Mouse (Mus musculus) intestine, embryonic 14.5 days (tissue): ENCODE results near the gene Fosl2. TPM values are rescaled to one million over a fixed set of nuclear protein-coding genes. Genes with fewer than 3 reads are reported as not detected.
"Not testable (repeated sequence)": the region's sequence is repeated elsewhere in the genome, so short reads cannot be mapped to it uniquely, and the experiment has no call there.

Experiments used
- ATAC-seq: fragments of 200-750 bp; cut with Nextera tagmentation; replicated peaks from 2 replicates; pipeline ENCODE4 v1.8.0; 2017; ENCODE audit warnings: low read depth, moderate number of reproducible peaks, moderate TSS enrichment, moderate library complexity; ENCODE audit not compliant: low FRiP score, low TSS enrichment
- DNase-seq: peaks from one replicate; pipeline ENCODE4 v3.0.0-alpha.2; 2018; ENCODE audit warnings: low spot score
- H3K27ac ChIP-seq: fragments of 300-500 bp; sonication (generic); 2 replicates; pipeline ENCODE4 v1.5.1; 2014; ENCODE audit warnings: low read depth, mild to moderate bottlenecking, control low read depth
- H3K27me3 ChIP-seq: fragments of 300-500 bp; sonication (generic); replicated peaks from 2 replicates; pipeline ENCODE4 v1.6.1; 2014; ENCODE audit warnings: low read length, control low read depth; ENCODE audit not compliant: control insufficient read depth, insufficient read depth
- H3K36me3 ChIP-seq: fragments of 300-500 bp; sonication (generic); 2 replicates; pipeline ENCODE4 v1.6.1; 2014; ENCODE audit warnings: low read length, control low read depth; ENCODE audit not compliant: control insufficient read depth, insufficient read depth
- H3K4me1 ChIP-seq: fragments of 300-500 bp; sonication (generic); replicated peaks from 2 replicates; pipeline ENCODE4 v1.6.1; 2014; ENCODE audit warnings: low read length, control low read depth, mixed read lengths; ENCODE audit not compliant: control insufficient read depth, insufficient read depth
- H3K4me2 ChIP-seq: fragments of 300-500 bp; sonication (generic); 2 replicates; pipeline ENCODE4 v1.6.1; 2014; ENCODE audit warnings: low read length
- H3K4me3 ChIP-seq: fragments of 300-500 bp; sonication (generic); 2 replicates; pipeline ENCODE4 v1.5.1; 2014; ENCODE audit warnings: low read depth, low read length, control low read depth, mixed read lengths
- H3K9ac ChIP-seq: fragments of 300-500 bp; sonication (generic); 2 replicates; pipeline ENCODE4 v1.6.1; 2014; ENCODE audit warnings: mild to moderate bottlenecking, low read length
- H3K9me3 ChIP-seq: fragments of 300-500 bp; sonication (generic); 2 replicates; pipeline ENCODE4 v1.6.1; 2016; ENCODE audit warnings: low read length, control low read depth; ENCODE audit not compliant: control insufficient read depth
- WGBS: fragments of 180-500 bp; shearing (Covaris S2); extraction: QIAGEN DNeasy Blood & Tissue Kit; methylation state at CpG from one replicate; pipeline ENCODE4 v1.1.7; 2014; 5-methylcytosine and 5-hydroxymethylcytosine counted together
- polyA plus RNA-seq: library from polyadenylated mRNA; unstranded; fragments of >200 nt; fragmentation: Nextera tagmentation; extraction: Ambion mirVana; gene quantifications from 2 replicates; pipeline ENCODE4 v1.2.1, GENCODE M21; 2014

The Fosl2 gene
- polyA plus RNA-seq, 1 experiment from 2014 or later: 10.2 TPM

GRCm38 (mm10) chr5:32177737-32178136 lies 42.1 kb downstream of the Fosl2 start:
- 73% methylated on average over 4 of the region's 4 CpGs for WGBS
- DNase-seq: no peak
- no peaks in the 10 kb centered on the region for H3K27me3 ChIP-seq
- H3K4me2 ChIP-seq: no peak overlapping the region
- H3K4me3 ChIP-seq: no peak overlapping the region
- H3K4me1 ChIP-seq: no peaks in the 10 kb centered on the region
- no peak overlapping the region for H3K27ac ChIP-seq
- H3K9ac ChIP-seq: no peak overlapping the region
- H3K36me3 ChIP-seq: no peaks in the 10 kb centered on the region
- ATAC-seq: no peak
- no peaks in the 10 kb centered on the region for H3K9me3 ChIP-seq

- H3K9ac ChIP-seq, H3K36me3 ChIP-seq, H3K4me1 ChIP-seq, H3K4me3 ChIP-seq, DNase-seq, H3K9me3 ChIP-seq, H3K27ac ChIP-seq, ATAC-seq, H3K27me3 ChIP-seq, H3K4me2 ChIP-seq: not testable (repeated sequence)
- 69% methylated on average over 5 of the region's 6 CpGs for WGBS
Measured at GRCm38 (mm10) chr5:32178720-32179119, 43.1 kb downstream of the Fosl2 start.

DNA sequence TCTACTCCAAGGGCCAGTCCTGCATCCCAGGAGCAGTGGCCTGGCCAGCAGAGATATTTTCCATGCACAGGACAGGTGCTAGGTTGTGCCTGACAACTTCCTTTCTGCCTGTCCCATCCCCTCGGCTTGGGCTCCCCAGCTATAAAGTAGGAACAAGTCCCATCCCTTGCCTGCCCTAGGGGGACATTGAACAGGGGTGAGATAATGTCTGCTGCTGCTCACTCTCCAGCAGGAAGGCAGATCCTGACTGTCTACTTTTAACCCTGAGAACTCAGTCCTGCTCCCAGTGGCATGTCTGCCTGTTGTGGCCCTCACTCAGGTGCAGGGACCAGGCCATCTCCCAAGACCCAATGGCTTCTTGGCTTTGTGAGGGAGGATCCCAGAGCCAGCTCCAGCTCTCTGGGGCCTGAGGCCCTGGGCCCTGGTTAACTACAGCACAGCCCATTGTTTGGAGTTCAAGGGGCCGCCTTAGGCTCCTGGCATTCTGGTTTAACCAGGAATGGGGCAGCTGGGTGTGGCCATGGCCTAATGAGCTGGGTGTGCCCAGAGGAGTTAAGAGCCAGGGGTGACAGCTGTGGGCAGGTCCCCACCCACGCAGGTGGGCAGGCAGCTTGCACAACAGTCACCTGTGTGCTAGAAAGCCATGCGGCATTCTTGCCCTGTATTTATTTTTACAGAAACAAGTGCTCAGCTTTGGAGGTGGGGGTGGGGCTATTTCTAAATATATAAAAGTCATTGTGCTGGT lies 47.5 kb downstream of the Fosl2 start:
- H3K4me1 ChIP-seq: no peaks in the 10 kb centered on the region
- H3K9me3 ChIP-seq: no peaks in the 10 kb centered on the region
- 49% methylated on average over 4 of the region's 4 CpGs for WGBS
- no peaks in the 10 kb centered on the region for H3K36me3 ChIP-seq
- peak overlapping the region; percentile 43 for H3K27ac ChIP-seq
- H3K4me2 ChIP-seq: no peak overlapping the region
- H3K9ac ChIP-seq: no peak overlapping the region
- DNase-seq: peak; percentile 58
- no peak overlapping the region for H3K4me3 ChIP-seq
- ATAC-seq: peak; percentile 85
- no peaks in the 10 kb centered on the region for H3K27me3 ChIP-seq

- no peak for ATAC-seq
- Histone ChIP-seq H3K4me2 (no peak overlapping the region), H3K27ac (no peak overlapping the region), H3K27me3 (no peaks in the 10 kb centered on the region), H3K4me1 (no peaks in the 10 kb centered on the region), H3K9ac (no peak overlapping the region), H3K36me3 (no peaks in the 10 kb centered on the region), H3K4me3 (no peak overlapping the region), H3K9me3 (no peaks in the 10 kb centered on the region)
- WGBS: 37% methylated on average over 11 of the region's 11 CpGs
- DNase-seq: no peak
Measured at GRCm38 (mm10) chr5:32187717-32188116, 52.1 kb downstream of the Fosl2 start.

DNA sequence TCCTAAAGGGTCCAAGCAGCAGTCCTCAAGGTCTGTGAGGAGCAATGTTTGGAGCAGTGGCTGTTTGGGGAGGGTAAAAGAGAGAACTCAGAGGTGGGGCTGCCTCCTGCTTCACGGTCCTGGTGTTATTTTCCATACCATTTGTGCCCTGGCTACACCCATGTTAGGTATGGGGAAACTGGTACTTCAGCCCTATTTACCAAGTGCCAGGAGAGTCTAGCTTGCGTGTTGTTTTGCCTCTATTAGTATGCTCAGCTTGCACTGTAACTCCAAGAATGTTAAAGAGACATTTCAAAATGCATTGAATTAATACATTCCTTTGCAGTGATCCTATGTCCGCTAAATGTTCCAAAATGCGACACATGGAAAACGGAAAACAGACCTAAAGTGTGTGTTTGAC lies 55.7 kb downstream of the Fosl2 start:
- Histone ChIP-seq H3K9ac (no peak overlapping the region), H3K4me3 (no peak overlapping the region), H3K27me3 (no peaks in the 10 kb centered on the region), H3K9me3 (no peaks in the 10 kb centered on the region), H3K36me3 (no peaks in the 10 kb centered on the region), H3K4me1 (no peaks in the 10 kb centered on the region), H3K27ac (no peak overlapping the region), H3K4me2 (no peak overlapping the region)
- WGBS: 67% methylated on average over 5 of the region's 5 CpGs
- ATAC-seq (no peak), DNase-seq (no peak)

- ATAC-seq: no peak; the same call in 1 of the 2 replicates
- 78% methylated on average over 16 of the region's 16 CpGs for WGBS
Measured at GRCm38 (mm10) chr5:32192016-32192845, 56.6 kb downstream of the Fosl2 start.

GRCm38 (mm10) chr5:32194236-32194635 lies 58.6 kb downstream of the Fosl2 start:
- Histone ChIP-seq H3K36me3 (no peaks in the 10 kb centered on the region), H3K4me1 (no peaks in the 10 kb centered on the region), H3K27ac (no peak overlapping the region), H3K27me3 (no peaks in the 10 kb centered on the region), H3K4me3 (no peak overlapping the region), H3K9ac (no peak overlapping the region), H3K4me2 (no peak overlapping the region), H3K9me3 (no peaks in the 10 kb centered on the region)
- 68% methylated on average over 4 of the region's 4 CpGs for WGBS
- ATAC-seq: no peak
- DNase-seq: no peak

More at GRCm38 (mm10) chr5:32192016-32192845, 56.6 kb downstream of the Fosl2 start:
- Histone ChIP-seq H3K27ac (no peak overlapping the region), H3K36me3 (no peaks in the 10 kb centered on the region), H3K27me3 (no peaks in the 10 kb centered on the region), H3K9ac (no peak overlapping the region), H3K4me2 (no peak overlapping the region), H3K4me3 (no peak overlapping the region), H3K9me3 (no peaks in the 10 kb centered on the region), H3K4me1 (no peaks in the 10 kb centered on the region)
- DNase-seq: peak; percentile 59

DNA sequence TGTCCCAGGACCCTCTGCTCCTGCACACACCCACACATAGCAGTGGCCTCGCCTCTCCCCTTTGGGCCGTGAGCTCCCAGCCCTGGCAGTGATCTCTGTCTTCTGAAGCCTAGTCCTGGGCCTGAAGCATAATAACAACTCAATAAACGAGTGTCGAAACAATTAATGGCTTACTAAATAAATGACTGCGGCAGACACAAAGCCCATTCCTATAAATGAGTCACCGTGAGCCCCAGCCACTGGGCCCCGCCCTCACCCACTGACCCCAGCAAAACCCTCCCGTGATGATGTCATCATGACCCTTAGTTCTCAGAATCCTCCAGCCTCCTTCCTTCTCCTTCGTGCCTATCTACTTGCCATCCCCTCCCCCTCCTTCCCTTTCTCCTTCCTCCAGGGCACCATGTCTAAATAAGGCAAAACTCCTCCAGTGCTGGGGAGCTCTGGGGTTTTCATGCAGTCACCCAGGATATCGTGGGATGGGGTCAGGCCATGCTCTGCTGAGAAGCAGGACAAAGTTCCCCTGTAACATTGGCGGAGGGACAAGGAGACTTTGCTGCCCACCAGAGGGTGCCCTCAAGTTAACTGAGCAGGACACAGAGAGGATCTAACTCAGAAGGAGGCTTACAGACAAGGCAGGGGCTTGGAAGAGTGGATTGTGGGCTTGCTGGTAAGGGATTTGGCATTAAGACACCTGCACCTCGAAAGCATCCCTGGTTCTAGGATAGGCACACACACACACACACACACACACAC lies 60.4 kb downstream of the Fosl2 start:
- H3K4me1 ChIP-seq: no peaks in the 10 kb centered on the region
- H3K36me3 ChIP-seq: no peaks in the 10 kb centered on the region
- H3K9ac ChIP-seq: no peak overlapping the region
- DNase-seq: no peak
- 47% methylated on average over 12 of the region's 12 CpGs for WGBS
- no peak overlapping the region for H3K4me3 ChIP-seq
- no peaks in the 10 kb centered on the region for H3K27me3 ChIP-seq
- ATAC-seq: peak; percentile 33; the same call in 1 of the 2 replicates
- H3K4me2 ChIP-seq: no peak overlapping the region
- H3K27ac ChIP-seq: no peak overlapping the region
- H3K9me3 ChIP-seq: no peaks in the 10 kb centered on the region
